Mouse (Mus musculus): ENCODE data around the gene Pigc.

Gene Pigc

DNA sequence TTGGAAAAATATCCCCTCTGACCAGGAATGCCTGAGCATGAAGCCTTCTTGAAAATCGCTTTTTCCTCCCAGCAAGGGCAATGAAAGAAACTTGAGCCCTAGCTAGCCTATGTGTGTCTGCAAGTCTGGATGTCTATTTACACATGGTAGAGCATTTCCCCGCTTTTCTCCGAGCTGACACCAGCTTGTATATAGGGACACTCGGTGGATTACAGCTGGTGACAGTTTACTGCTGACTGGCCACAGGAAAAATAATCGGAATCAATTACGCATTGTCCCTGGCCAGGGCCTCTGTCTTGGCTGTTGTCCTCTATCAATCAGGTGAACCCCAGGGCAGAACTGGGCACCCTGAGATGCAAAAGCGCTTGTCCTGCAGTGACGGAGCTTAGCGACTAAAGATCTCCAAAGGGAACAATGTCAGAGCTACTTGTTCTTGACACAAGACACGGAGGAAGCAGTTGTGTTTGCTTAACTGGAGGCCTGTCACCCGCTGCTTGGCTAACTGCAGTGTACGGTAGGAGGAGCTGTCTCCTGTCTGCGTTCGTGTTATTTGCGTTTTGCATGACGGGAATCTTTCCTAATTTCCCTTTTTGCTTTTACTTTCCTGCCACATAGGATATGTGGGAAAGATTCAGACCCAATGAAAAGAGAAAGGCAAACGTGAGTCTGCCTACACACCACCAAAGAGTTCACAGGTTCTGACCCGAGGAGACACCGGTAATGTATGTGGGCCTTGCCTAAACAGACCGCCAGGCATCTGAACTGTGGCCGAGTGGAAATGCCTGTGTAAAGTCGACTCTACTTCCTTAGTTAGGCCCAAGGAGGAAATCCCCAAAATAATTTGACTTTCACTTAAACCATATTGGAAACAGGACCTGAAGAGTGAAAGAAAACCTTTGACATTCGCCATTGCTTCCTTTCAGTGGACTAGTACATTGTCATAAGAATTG lies 36.1 kb downstream of the Pigc start:
- no peak for ATAC-seq (ENCODE audit: insufficient number of reproducible peaks, low FRiP score, low TSS enrichment)

DNA sequence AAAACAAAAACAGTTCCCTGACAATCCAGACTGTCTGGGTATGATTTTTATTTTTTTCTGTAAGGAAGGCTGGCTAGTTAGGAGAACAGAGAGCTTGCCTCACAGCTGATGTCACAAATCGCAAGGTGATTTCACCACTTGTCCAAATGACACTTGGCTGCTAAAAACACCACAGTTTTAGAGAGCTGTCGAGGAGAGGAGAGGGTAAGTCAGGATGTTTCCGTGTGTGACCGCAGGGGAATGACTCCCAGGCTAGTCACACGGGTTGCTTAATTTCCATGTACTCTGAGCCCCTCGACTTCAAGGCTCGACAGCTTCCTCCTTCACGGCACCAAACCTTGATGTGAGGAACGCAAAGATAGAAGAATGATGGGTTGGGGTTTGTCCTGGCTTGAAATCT lies 37.1 kb downstream of the Pigc start:
- ATAC-seq (ENCODE audit: insufficient number of reproducible peaks, low FRiP score, low TSS enrichment) = no peak

DNA sequence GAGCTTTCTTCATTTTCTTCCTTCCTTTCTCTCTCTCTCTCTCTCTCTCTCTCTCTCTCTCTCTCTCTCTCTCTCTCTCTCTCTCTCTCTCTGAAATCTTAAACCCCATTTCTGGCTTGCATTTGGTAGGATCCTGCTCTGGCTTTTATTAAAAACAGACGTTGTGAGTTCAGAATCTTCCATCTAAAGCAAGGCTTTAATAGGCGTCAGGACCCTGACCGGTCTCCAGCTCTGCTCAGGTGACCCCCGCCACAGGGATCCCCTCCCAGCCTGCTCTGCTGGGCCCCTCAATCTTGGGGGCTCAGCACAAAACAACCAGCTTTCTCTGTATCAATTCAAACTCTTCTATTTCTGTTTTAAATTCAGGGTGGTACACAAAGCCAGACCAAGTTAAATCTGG lies 39.2 kb downstream of the Pigc start:
- no peak for ATAC-seq (ENCODE audit: insufficient number of reproducible peaks, low FRiP score, low TSS enrichment)

DNA sequence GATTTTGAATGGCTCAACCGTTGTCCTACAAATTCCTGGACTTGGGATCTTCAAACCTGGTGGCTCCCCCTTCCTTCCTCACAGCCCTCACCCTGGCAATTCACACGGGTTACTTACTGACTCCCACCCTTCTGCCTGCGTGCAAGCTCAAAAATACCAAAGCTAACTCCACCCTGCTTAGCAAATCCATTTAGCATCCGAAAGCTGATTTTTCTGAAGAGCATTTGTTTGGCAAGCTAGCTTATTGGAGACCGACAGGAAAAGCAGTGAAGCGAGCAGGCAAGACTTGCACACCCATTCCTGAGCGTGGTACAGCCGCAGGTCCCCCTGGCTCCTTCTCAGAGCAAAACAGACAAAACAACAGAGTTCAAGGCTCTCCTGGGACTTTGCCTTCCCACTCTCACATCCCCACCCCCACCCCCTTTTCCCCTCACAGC lies 39.7 kb downstream of the Pigc start:
- no peak for ATAC-seq (ENCODE audit: insufficient number of reproducible peaks, low FRiP score, low TSS enrichment)

DNA sequence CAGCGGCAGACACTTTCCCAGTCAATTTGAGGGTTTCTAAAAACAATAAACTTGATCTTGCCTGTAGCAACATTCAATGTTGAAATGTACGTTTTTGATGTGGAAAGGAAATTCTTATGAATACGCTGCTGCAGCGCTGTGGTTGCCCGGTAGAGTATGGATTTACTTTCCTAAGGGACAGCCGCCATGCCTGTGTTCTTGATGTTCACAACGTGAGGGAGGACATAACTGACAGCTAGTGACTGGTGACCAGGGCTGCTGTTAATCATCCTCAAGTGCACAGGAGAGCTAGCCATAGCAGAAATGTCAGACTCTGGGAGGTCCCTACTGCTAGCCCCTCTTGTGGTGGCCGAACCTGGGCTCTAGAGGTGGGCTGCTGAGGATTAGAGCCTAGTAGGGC lies 40.1 kb downstream of the Pigc start:
- no peak for ATAC-seq (ENCODE audit: insufficient number of reproducible peaks, low FRiP score, low TSS enrichment)

DNA sequence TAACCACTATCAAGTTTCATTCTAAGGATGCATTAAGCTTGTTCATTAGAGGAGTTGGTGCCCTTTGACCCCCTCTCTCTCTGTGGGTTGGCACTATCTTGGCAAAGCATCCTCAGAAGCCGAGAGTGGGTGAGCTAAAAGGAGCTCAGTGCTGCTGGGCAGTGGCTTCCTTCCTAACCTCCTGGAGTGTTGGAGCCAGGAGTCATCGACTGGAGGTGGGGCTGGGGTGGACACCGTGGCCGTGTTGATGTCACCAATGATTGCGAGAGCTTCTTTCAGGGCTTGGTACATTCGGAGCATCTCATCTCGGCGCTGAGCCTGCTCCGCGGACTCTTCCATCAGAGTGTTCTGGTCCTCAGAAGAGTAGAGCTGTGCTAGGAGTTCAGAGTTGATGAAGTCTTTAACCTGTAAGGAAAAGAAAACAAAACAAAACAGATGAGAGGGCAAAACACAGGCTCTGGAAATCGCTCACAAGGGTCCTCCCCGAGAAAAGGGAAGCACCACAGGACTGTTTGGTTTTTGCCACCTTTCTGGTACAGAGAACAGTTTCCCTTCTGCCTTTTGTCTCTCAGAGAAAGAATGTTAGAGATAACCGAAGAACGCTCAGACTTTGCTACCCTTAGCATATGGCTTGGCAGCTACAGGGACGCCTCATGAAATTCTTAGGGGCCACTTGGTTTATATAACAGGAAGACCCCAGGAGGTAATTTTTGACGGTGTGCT lies 42.7 kb downstream of the Pigc start:
- ATAC-seq (ENCODE audit: insufficient number of reproducible peaks, low FRiP score, low TSS enrichment) = no peak

DNA sequence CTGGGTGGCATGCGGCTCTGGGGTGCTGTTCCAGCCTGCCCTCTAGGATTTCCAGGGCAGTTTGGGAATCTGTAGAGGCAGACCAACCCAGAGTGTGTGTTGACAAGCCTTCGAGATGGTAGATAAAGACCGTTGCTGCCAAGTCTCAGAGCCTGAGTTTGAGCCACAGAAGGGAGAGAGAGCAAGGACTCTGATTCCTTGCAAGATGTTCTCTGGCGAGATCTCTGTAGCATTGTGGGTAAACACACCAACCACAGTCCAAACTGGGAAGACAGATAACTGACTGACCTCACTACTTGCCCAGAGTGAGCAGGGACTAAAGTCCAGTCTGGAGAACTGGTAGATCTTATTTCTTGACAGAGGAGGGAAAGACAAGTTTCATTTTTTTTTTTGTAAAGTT lies 44.6 kb downstream of the Pigc start:
- ATAC-seq (ENCODE audit: insufficient number of reproducible peaks, low FRiP score, low TSS enrichment) = no peak

DNA sequence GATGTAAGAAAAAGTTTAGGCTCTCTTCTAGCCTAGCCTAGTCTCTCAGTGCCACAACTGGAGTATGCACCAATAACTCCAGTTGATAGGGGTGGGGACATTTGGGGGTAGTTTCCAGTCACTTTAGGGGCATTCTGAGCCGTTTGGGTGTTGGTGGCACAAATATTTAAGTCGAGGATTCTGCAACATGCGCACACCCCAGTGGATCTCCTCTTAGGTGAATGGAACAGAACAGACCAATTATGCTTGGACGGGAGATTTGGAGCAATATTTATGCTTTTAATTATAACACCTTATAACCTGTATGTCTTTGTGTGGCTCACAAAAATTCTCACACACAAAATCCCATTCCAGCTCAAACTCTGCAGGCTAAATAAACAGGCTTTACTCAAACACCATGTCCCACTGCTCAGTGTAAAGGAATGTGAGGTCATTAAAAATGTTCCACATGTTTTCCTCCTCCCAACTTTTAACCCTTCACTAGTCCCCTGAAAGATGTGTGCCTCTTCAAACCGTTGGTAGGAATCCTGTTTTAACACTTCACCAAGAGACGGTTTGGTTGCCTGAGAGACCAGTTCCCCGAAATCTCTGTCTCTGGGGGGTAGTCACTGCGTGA lies 46.4 kb downstream of the Pigc start:
- ATAC-seq (ENCODE audit: insufficient number of reproducible peaks, low FRiP score, low TSS enrichment) = no peak

DNA sequence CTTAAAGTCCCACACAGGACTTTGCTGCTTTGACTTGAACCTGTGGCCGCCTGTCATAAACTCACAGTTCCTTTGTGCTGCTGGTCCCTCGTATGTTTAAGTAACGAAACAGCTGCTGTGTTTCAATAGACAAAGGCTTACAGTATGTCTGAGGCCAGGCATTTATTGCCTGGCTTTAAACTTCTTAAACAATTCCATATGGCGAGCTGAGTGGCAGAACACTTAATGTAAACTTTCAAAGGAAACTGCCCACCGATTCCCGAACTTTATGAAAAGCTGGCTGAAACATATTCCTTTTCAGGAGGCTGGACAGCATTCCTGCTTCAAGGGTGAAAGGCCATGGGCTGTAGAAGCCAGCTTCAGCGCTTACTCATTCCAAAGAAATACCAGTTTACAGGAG lies 48.0 kb downstream of the Pigc start:
- no peak for ATAC-seq (ENCODE audit: insufficient number of reproducible peaks, low FRiP score, low TSS enrichment)

DNA sequence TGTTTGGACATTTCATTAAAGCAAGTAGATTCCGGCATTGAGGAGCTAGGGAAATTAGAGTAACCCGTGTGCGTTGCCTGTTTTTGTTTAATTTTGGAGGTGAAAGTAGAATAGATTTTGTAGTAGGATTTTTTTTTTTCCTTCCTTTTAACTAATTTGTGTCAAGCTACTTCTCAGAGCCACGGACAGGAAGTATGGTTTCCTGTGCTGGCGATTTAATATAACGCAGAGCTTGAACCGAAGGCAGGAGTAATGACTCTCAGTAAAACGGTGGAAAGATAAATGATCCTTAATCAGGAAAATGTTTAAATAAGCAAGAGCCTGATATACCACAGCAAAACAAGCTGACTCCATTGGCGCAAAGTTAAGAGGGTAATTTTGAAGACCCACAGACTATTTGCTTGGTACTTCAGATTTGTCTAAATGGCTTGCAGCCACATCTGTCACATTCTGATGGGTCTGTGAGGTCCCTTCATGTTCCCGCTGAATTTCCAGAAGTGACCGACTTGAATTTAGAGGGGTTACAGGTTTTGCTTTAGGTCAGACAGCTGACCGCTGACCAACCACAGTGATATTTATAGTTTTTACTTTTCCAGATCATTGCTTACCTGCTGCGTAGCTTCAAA lies 49.1 kb downstream of the Pigc start:
- no peak for ATAC-seq (ENCODE audit: insufficient number of reproducible peaks, low FRiP score, low TSS enrichment)

DNA sequence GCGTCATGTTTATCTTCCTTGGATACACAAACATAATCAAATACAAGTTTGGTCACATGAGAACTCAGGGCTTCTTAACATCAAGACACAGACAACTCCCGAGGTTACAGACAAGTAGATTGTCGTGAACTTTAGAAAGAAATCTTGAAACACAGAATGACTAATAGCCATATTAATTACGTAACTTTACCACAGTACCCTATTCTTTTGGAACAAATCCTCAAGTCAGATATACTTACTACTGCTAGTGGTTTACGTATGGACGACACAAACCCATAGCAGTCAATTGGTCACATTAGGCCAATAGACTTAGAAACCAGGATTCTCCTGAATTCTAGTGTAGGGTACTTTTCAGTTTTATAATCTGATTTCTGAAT lies 49.6 kb downstream of the Pigc start:
- no peak for ATAC-seq (ENCODE audit: insufficient number of reproducible peaks, low FRiP score, low TSS enrichment)

DNA sequence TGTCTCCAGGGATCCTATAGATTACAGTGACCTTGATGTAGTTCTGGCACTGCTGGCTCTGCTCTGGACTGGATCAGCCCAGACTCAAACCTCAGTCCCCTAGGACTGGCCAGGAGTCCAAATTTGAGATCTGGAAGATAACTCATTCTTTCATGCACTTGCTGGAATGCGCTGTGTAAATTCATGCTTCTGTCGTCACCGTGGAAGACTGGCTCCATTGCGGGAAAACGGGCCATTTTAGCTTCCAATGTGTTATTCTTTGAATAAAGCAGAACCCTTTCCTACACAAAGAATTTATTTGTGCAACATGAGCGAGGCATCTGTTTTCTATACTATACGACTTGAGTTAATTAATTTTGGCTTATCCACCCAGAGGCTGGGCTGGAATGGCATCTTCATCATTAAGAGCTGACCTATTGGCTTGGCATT lies 51.3 kb downstream of the Pigc start:
- no peak for ATAC-seq (ENCODE audit: insufficient number of reproducible peaks, low FRiP score, low TSS enrichment)

DNA sequence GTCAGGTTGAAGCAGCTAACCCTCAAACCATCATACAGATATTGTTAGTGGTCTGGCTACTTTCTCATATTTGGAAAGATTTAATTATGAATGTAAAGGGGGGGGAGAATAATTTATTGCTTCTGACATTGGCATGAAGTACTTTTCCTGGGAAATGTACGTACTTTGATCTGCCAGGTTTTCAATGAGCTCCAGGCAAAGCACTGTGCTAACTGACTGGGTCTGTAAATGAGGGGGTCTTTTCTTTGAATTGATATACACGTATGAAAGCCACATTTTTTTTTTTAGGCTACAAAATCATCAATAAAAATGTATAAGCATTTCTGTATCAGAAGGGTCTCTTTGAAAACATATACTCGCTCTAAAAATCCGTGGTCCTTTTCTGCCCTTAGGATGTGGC lies 51.8 kb downstream of the Pigc start:
- ATAC-seq (ENCODE audit: insufficient number of reproducible peaks, low FRiP score, low TSS enrichment) = no peak
